Mouse (Mus musculus): Measurements from ENCODE around the gene Wdr93. TPM values are rescaled to one million over a fixed set of nuclear protein-coding genes. Genes with fewer than 3 reads are reported as not detected.
"Not testable (repeated sequence)": the region's sequence is repeated elsewhere in the genome, so short reads cannot be mapped to it uniquely, and the experiment has no call there.

Wdr93 gene
- total and polyA plus RNA-seq, 2 experiments from 2014 or later = 0.24 to 1.3 TPM

- 71% methylated on average over 11 of the region's 11 CpGs for WGBS
Measured at GRCm38 (mm10) chr7:79781826-79782515, 39.0 kb downstream of the Wdr93 start.

GRCm38 (mm10) chr7:79782516-79782855 lies 39.5 kb downstream of the Wdr93 start:
- Histone ChIP-seq H3K9me3 (ENCODE audit: low read length) (no peaks in the 10 kb centered on the region), H3K4me2 (ENCODE audit: low read depth, low read length) (no peak overlapping the region), H3K9ac (replicated peaks; ENCODE audit: low read length) (no peak overlapping the region), H3K4me1 (ENCODE audit: insufficient read depth, low read length) (no peaks in the 10 kb centered on the region), H3K27ac (no peak overlapping the region), H3K36me3 (ENCODE audit: insufficient read depth, low read length) (no peaks in the 10 kb centered on the region), H3K27me3 (ENCODE audit: insufficient read depth, low read length) (0 out of 2 replicates have a peak, but pooled peaks cover 4% of the 10 kb centered on the region), H3K4me3 (ENCODE audit: low read length) (no peak overlapping the region)
- 64% methylated on average over 2 of the region's 2 CpGs for WGBS
- DNase-seq (ENCODE audit: low spot score) (no peak), ATAC-seq (no peak)
- TF ChIP-seq CTCF (IDR thresholded peaks at IDR 0.05; ENCODE audit: low read depth) = no peak

More at GRCm38 (mm10) chr7:79781826-79782515, 39.0 kb downstream of the Wdr93 start:
- H3K4me2 ChIP-seq (ENCODE audit: low read depth, low read length) = no peak overlapping the region
- no peak for DNase-seq (ENCODE audit: low spot score)
- H3K27ac ChIP-seq = no peak overlapping the region
- ATAC-seq = no peak
- no peak for TF ChIP-seq CTCF (IDR thresholded peaks at IDR 0.05; ENCODE audit: low read depth)
- 0 out of 2 replicates have a peak, but pooled peaks cover under 1% of the 10 kb centered on the region for H3K27me3 ChIP-seq (ENCODE audit: insufficient read depth, low read length)
- H3K4me1 ChIP-seq (ENCODE audit: insufficient read depth, low read length) = no peaks in the 10 kb centered on the region
- no peak overlapping the region for H3K4me3 ChIP-seq (ENCODE audit: low read length)
- no peaks in the 10 kb centered on the region for H3K9me3 ChIP-seq (ENCODE audit: low read length)
- H3K36me3 ChIP-seq (ENCODE audit: insufficient read depth, low read length) = no peaks in the 10 kb centered on the region
- H3K9ac ChIP-seq (replicated peaks; ENCODE audit: low read length) = no peak overlapping the region

GRCm38 (mm10) chr7:79786295-79786694 lies 43.3 kb downstream of the Wdr93 start:
- no peaks in the 10 kb centered on the region for H3K9me3 ChIP-seq (ENCODE audit: low read length)
- peak; percentile 81 for DNase-seq (ENCODE audit: low spot score)
- H3K36me3 ChIP-seq (ENCODE audit: insufficient read depth, low read length) = no peaks in the 10 kb centered on the region
- peak; percentile 61 for ATAC-seq
- no peak overlapping the region for H3K4me3 ChIP-seq (ENCODE audit: low read length)
- peak; percentile 79 for TF ChIP-seq CTCF (IDR thresholded peaks at IDR 0.05; ENCODE audit: low read depth)
- 0 out of 2 replicates have a peak, but pooled peaks cover 11% of the 10 kb centered on the region for H3K27me3 ChIP-seq (ENCODE audit: insufficient read depth, low read length)
- H3K9ac ChIP-seq (replicated peaks; ENCODE audit: low read length) = no peak overlapping the region
- H3K4me1 ChIP-seq (ENCODE audit: insufficient read depth, low read length) = no peaks in the 10 kb centered on the region
- 18% methylated on average over 6 of the region's 6 CpGs for WGBS
- H3K4me2 ChIP-seq (ENCODE audit: low read depth, low read length) = no peak overlapping the region
- H3K27ac ChIP-seq = no peak overlapping the region

GRCm38 (mm10) chr7:79789812-79790211 lies 46.8 kb downstream of the Wdr93 start:
- not testable (repeated sequence) for H3K9me3 ChIP-seq (ENCODE audit: low read length); H3K4me1 ChIP-seq (ENCODE audit: insufficient read depth, low read length); H3K9ac ChIP-seq (replicated peaks; ENCODE audit: low read length); H3K27ac ChIP-seq; H3K4me3 ChIP-seq (ENCODE audit: low read length); ATAC-seq; H3K36me3 ChIP-seq (ENCODE audit: insufficient read depth, low read length); H3K4me2 ChIP-seq (ENCODE audit: low read depth, low read length); DNase-seq (ENCODE audit: low spot score)
- H3K27me3 ChIP-seq (ENCODE audit: insufficient read depth, low read length) = 0 out of 2 replicates have a peak, but pooled peaks cover 22% of the 10 kb centered on the region
- 20% methylated on average over 2 of the region's 2 CpGs for WGBS

GRCm38 (mm10) chr7:79792635-79793421 lies 49.9 kb downstream of the Wdr93 start:
- Histone ChIP-seq H3K9ac (replicated peaks; ENCODE audit: low read length) (peak overlapping the region; percentile 53), H3K4me2 (ENCODE audit: low read depth, low read length) (peak overlapping the region; percentile 63), H3K9me3 (ENCODE audit: low read length) (no peaks in the 10 kb centered on the region), H3K4me3 (ENCODE audit: low read length) (peak overlapping the region; percentile 43), H3K27ac (no peak overlapping the region), H3K27me3 (ENCODE audit: insufficient read depth, low read length) (0 out of 2 replicates have a peak, but pooled peaks cover 19% of the 10 kb centered on the region), H3K4me1 (ENCODE audit: insufficient read depth, low read length) (0 out of 2 replicates have a peak, but pooled peaks cover 6% of the 10 kb centered on the region), H3K36me3 (ENCODE audit: insufficient read depth, low read length) (no peaks in the 10 kb centered on the region)
- peak; percentile 68 for TF ChIP-seq CTCF (IDR thresholded peaks at IDR 0.05; ENCODE audit: low read depth)
- DNase-seq (ENCODE audit: low spot score) = peak; percentile 64
- ATAC-seq = peak; percentile 71
- 1% methylated on average over 79 of the region's 80 CpGs for WGBS

GRCm38 (mm10) chr7:79793688-79794087 lies 50.7 kb downstream of the Wdr93 start, which contains the start of gene Mesp1:
Mesp1 (minus strand) TSS chr7:79793788.
- DNase-seq (ENCODE audit: low spot score) (no peak), ATAC-seq (no peak)
- Histone ChIP-seq H3K4me3 (ENCODE audit: low read length) (peak within 1 kb of the TSS; percentile 43), H3K9me3 (ENCODE audit: low read length) (no peaks in the 10 kb centered on the region), H3K36me3 (ENCODE audit: insufficient read depth, low read length) (no peaks in the 10 kb centered on the region), H3K27me3 (ENCODE audit: insufficient read depth, low read length) (0 out of 2 replicates have a peak, but pooled peaks cover 19% of the 10 kb centered on the region), H3K9ac (replicated peaks; ENCODE audit: low read length) (peak within 1 kb of the TSS; percentile 53), H3K27ac (no peak within 1 kb of the TSS), H3K4me1 (ENCODE audit: insufficient read depth, low read length) (0 out of 2 replicates have a peak, but pooled peaks cover 6% of the 10 kb centered on the region), H3K4me2 (ENCODE audit: low read depth, low read length) (peak within 1 kb of the TSS; percentile 63)
- no peak for TF ChIP-seq CTCF (IDR thresholded peaks at IDR 0.05; ENCODE audit: low read depth)
- 78% methylated on average over 6 of the region's 6 CpGs for WGBS
